Mouse (Mus musculus) testis, adult 2 months (tissue): ENCODE measurements around the gene Cdh22.

Experiments
- CTCF ChIP-seq: fragments of 200-500 bp; IDR thresholded peaks from 2 replicates; pipeline ENCODE4 v1.5.1; 2012; ENCODE audit warnings: low read depth, mild to moderate bottlenecking, inconsistent platforms, low read length, moderate library complexity; ENCODE audit not compliant: control insufficient read depth, insufficient read depth, insufficient replicate concordance
- POLR2A ChIP-seq: fragments of 200-500 bp; IDR thresholded peaks from 2 replicates; pipeline ENCODE4 v1.6.1; 2012; ENCODE audit warnings: low read depth, mild to moderate bottlenecking, inconsistent platforms, low read length, moderate library complexity; ENCODE audit not compliant: control insufficient read depth

DNA sequence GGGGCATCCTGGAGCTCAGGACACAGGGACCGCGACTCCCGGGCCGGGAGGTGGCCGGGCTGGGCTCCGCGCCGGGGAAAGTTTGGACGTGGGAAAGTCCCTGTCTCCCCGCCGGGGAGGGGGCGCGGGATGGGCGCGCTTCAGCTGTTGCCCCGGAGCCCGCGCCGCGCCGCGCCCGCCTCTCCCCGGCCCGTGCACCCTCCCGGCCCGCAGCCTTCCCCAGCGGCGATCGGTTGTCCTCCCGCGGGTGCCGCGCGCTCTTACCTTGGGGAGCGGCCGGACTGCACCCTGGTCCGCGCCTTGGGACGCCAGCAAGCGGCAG lies 401 bp downstream of the Cdh22 start:
- TF ChIP-seq CTCF (no peak), POLR2A (no peak)
